Comparison of ENCODE assay signal across 8 mouse cellular contexts in genomic region chr11:107028275-107028618, GRCm38 (mm10). TPM values are rescaled to one million over a fixed set of nuclear protein-coding genes. Genes with fewer than 3 reads are reported as not detected.
A peak's percentile ranks its signal among the peaks of the same experiment; 100 is the strongest.
DNase-seq lines count a peak whose midpoint lies in the region; ATAC-seq and TF ChIP-seq lines count a peak whose summit lies in the region.

No protein-coding gene starts in this region.

- H3K9me3 ChIP-seq in heart, postnatal 0 days (replicated peaks; ENCODE audit: control insufficient read depth, low read length), result no peaks in the 10 kb centered on the region
- no peaks in the 10 kb centered on the region for H3K9me3 ChIP-seq in midbrain, embryonic 14.5 days (ENCODE audit: control insufficient read depth, low read length)

- peak overlapping the region; percentile 84 for H3K4me2 ChIP-seq in heart, postnatal 0 days (ENCODE audit: low read depth, low read length)
- peak overlapping the region; percentile 89 for H3K4me2 ChIP-seq in midbrain, embryonic 14.5 days (ENCODE audit: low read length)

- H3K27ac ChIP-seq in heart, postnatal 0 days (ENCODE audit: low read depth), result peak overlapping the region; percentile 80
- no peak overlapping the region for H3K27ac ChIP-seq in brown adipose tissue, adult 24 weeks (replicated peaks; ENCODE audit: low read depth, low read length)
- H3K27ac ChIP-seq in midbrain, embryonic 14.5 days (replicated peaks; ENCODE audit: low read depth, low read length), result peak overlapping the region; percentile 88

- peak overlapping the region; percentile 63 for H3K4me3 ChIP-seq in heart, postnatal 0 days (ENCODE audit: low read depth, low read length)
- peak overlapping the region; percentile 90 for H3K4me3 ChIP-seq in brown adipose tissue, adult 24 weeks (ENCODE audit: insufficient read depth, low read depth, low read length)
- H3K4me3 ChIP-seq in midbrain, embryonic 14.5 days (replicated peaks; ENCODE audit: low read depth, low read length), result peak overlapping the region; percentile 55

- DNase-seq in heart, postnatal 0 days (ENCODE audit: low spot score), result no peak
- DNase-seq in heart, adult 8-10 months (ENCODE audit: low spot score), result no peak
- no peak for DNase-seq in midbrain, embryonic 14.5 days
- DNase-seq in cerebellum, postnatal 36 days, result no peak
- no peak for DNase-seq in cerebellum, adult 8-10 months

- ATAC-seq in heart, postnatal 0 days (ENCODE audit: insufficient read depth, low read depth), result peak; percentile 42; the same call in 1 of the 2 replicates
- peak; percentile 5 for ATAC-seq in inflammation-experienced regulatory T-cells, adult 6 months
- peak; percentile 68; the same call in 1 of the 2 replicates for ATAC-seq in midbrain, embryonic 14.5 days (ENCODE audit: low FRiP score, low TSS enrichment)
- no peak for ATAC-seq in cerebellum, adult (ENCODE audit: insufficient number of reproducible peaks, low FRiP score, low TSS enrichment)

- no peak for TF ChIP-seq CTCF in heart, postnatal 0 days (IDR thresholded peaks at IDR 0.05; ENCODE audit: low read depth)

- 3% methylated on average over 29 of the region's 29 CpGs for WGBS in heart, postnatal 0 days
- 2% methylated on average over 29 of the region's 29 CpGs for WGBS in midbrain, embryonic 14.5 days

- TF ChIP-seq EP300 in heart, postnatal 0 days (IDR thresholded peaks at IDR 0.05; ENCODE audit: low read depth), result no peak

- H3K27me3 ChIP-seq in heart, postnatal 0 days (ENCODE audit: control insufficient read depth, insufficient read depth, low read length), result peaks cover 4% of the 10 kb centered on the region; the same call in 1 of the 2 replicates
- no peaks in the 10 kb centered on the region for H3K27me3 ChIP-seq in midbrain, embryonic 14.5 days (ENCODE audit: control insufficient read depth, insufficient read depth, low read length)

- H3K9ac ChIP-seq in heart, postnatal 0 days (replicated peaks; ENCODE audit: low read depth, low read length), result peak overlapping the region; percentile 59
- peak overlapping the region; percentile 64 for H3K9ac ChIP-seq in midbrain, embryonic 14.5 days (replicated peaks; ENCODE audit: low read length)

- H3K4me1 ChIP-seq in heart, postnatal 0 days (ENCODE audit: control insufficient read depth, insufficient read depth), result peaks cover 13% of the 10 kb centered on the region; the same call in 1 of the 2 replicates
- H3K4me1 ChIP-seq in brown adipose tissue, adult 24 weeks (ENCODE audit: control insufficient read depth, insufficient read depth, insufficient read length, low read length), result peaks cover 4% of the 10 kb centered on the region; the same call in 1 of the 2 replicates
- peaks cover 8% of the 10 kb centered on the region; the same call in 1 of the 2 replicates for H3K4me1 ChIP-seq in midbrain, embryonic 14.5 days (ENCODE audit: control insufficient read depth, insufficient read depth, low read length)

- 0 out of 2 replicates have a peak, but pooled peaks cover 3% of the 10 kb centered on the region for H3K36me3 ChIP-seq in heart, postnatal 0 days (replicated peaks; ENCODE audit: control insufficient read depth, insufficient read depth, low read length)
- no peaks in the 10 kb centered on the region for H3K36me3 ChIP-seq in midbrain, embryonic 14.5 days (ENCODE audit: control insufficient read depth, insufficient read depth, low read length)

RNA-seq across cellular contexts. Expression of gene 1810010H24Rik, which starts 2.8 kb away (rescaled TPM):
- total RNA-seq in heart, postnatal 0 days (2014; rRNA removed; ENCODE audit: low replicate concordance), result 1.7 and 4.0 TPM in 2 replicates
- 2.6 and 3.4 TPM in 2 replicates for polyA plus RNA-seq in heart, postnatal 0 days (2015; fragmentation: Nextera tagmentation; extraction: Ambion mirVana)
- 1 to 10 TPM; 1.7 to 2.7 (median 2.1) TPM for total RNA-seq in heart, adult 8-10 months (2022)
- polyA plus RNA-seq in brown adipose tissue, adult 24 weeks (2012; ENCODE audit: insufficient read depth, insufficient read length, missing spikeins), result 2.5 and 2.8 TPM in 2 replicates
- 1 to 10 TPM in 1 of 3 experiments, under 1 TPM in 2; 0.75 to 1.1 (median 0.88) TPM for polyA plus RNA-seq in inflammation-experienced regulatory T-cells, adult 6 months (2017; shearing (Covaris generic))
- polyA plus RNA-seq in midbrain, embryonic 14.5 days (2014; fragmentation: Nextera tagmentation; extraction: Ambion mirVana), result 9.6 and 11.1 TPM in 2 replicates

RNA-seq across cellular contexts. Expression of gene Kpna2, which starts 28.9 kb away (rescaled TPM):
- total RNA-seq in heart, postnatal 0 days (2014; rRNA removed; ENCODE audit: low replicate concordance), result 177 and 180 TPM in 2 replicates
- 109 and 124 TPM in 2 replicates for polyA plus RNA-seq in heart, postnatal 0 days (2015; fragmentation: Nextera tagmentation; extraction: Ambion mirVana)
- total RNA-seq in heart, adult 8-10 months (2022), result 10 to 100 TPM; 53.9 to 86.8 (median 74.8) TPM
- polyA plus RNA-seq in brown adipose tissue, adult 24 weeks (2012; ENCODE audit: insufficient read depth, insufficient read length, missing spikeins), result 11.1 and 13.8 TPM in 2 replicates
- 100 to 1,000 TPM; 112 to 274 (median 131) TPM for polyA plus RNA-seq in inflammation-experienced regulatory T-cells, adult 6 months (2017; shearing (Covaris generic))
- 127 and 206 TPM in 2 replicates for polyA plus RNA-seq in midbrain, embryonic 14.5 days (2014; fragmentation: Nextera tagmentation; extraction: Ambion mirVana)
